ENCODE assay signal across 9 mouse cellular contexts in genomic region chr8:125224271-125224699, GRCm38 (mm10).
DNase-seq lines count a peak whose midpoint lies in the region; ATAC-seq lines count a peak whose summit lies in the region.
"Had no signal": no experiment of that assay in that cellular context is flagged by ENCODE, and none has a peak within 500 bp of the region (broad histone marks: within the 10 kb centered on the region; RNA-seq: fewer than 3 reads in every experiment).

No protein-coding gene starts in this region.

- ATAC-seq in midbrain, embryonic 13.5 days, result no peak
- ATAC-seq in megakaryocyte-erythroid progenitor cell, adult 5-6 weeks (replicated peaks; ENCODE audit: low FRiP score, low TSS enrichment, poor library complexity, severe bottlenecking), result no peak

- no peak for DNase-seq in heart, embryonic 10.5 days (ENCODE audit: low spot score)
- no peak for DNase-seq in heart, postnatal 25 days (ENCODE audit: low spot score)
- peak; percentile 18 for DNase-seq in A20 (ENCODE audit: low read depth, low spot score)
- peak; percentile 31 for DNase-seq in brain, adult 2 months (ENCODE audit: low read depth, low spot score)
- DNase-seq in kidney, postnatal 4 days, result peak; percentile 57 to 68
- no peak for DNase-seq in gastrocnemius, postnatal 36 days

- no peak overlapping the region for H3K9ac ChIP-seq in midbrain, embryonic 13.5 days (replicated peaks)

- intact Hi-C loops in heart, postnatal 25 days (cut with DNase I), result no loop called here
- intact Hi-C loops in gastrocnemius, postnatal 36 days (cut with DNase I), result no loop called here

- H3K4me1 ChIP-seq in heart, embryonic 10.5 days, result peaks cover 65% of the 10 kb centered on the region
- peaks cover 61% of the 10 kb centered on the region for H3K4me1 ChIP-seq in midbrain, embryonic 13.5 days (replicated peaks)

- WGBS in heart, embryonic 10.5 days, result 73% methylated on average over 6 of the region's 6 CpGs
- WGBS in midbrain, embryonic 13.5 days, result 77% methylated on average over 6 of the region's 6 CpGs

- no peak overlapping the region for H3K4me3 ChIP-seq in heart, embryonic 10.5 days
- H3K4me3 ChIP-seq in midbrain, embryonic 13.5 days (replicated peaks), result no peak overlapping the region

- 0 out of 2 replicates have a peak overlapping the region, but pooled peaks have one; percentile 59 for H3K27ac ChIP-seq in heart, embryonic 10.5 days
- no peak overlapping the region for H3K27ac ChIP-seq in midbrain, embryonic 13.5 days

- H3K4me2 ChIP-seq in midbrain, embryonic 13.5 days (replicated peaks), result no peak overlapping the region
- H3K4me2 ChIP-seq: liver, embryonic 11.5 days had no signal

- H3K9me3 ChIP-seq in heart, embryonic 10.5 days, result no peaks in the 10 kb centered on the region
- no peaks in the 10 kb centered on the region for H3K9me3 ChIP-seq in midbrain, embryonic 13.5 days

- H3K36me3 ChIP-seq in heart, embryonic 10.5 days, result no peaks in the 10 kb centered on the region
- no peaks in the 10 kb centered on the region for H3K36me3 ChIP-seq in midbrain, embryonic 13.5 days

- no peaks in the 10 kb centered on the region for H3K27me3 ChIP-seq in heart, embryonic 10.5 days (ENCODE audit: insufficient read depth, poor library complexity, severe bottlenecking)
- H3K27me3 ChIP-seq in midbrain, embryonic 13.5 days, result peaks cover 6% of the 10 kb centered on the region; the same call in 1 of the 2 replicates

Comparison
In these comparisons a context has a peak if more than half of its experiments do, and no peak if none do; other contexts are left out.
1. DNase-seq: peak in A20 (single experiment), brain, adult 2 months (single experiment) and kidney, postnatal 4 days (2 of 2); none in heart, embryonic 10.5 days (single experiment), heart, postnatal 25 days (single experiment) and gastrocnemius, postnatal 36 days (0 of 2).